Mouse (Mus musculus): ENCODE measurements around the gene Trmt5. TPM values are rescaled to one million over a fixed set of nuclear protein-coding genes. Genes with fewer than 3 reads are reported as not detected.

Gene Trmt5
- 2.1 and 2.3 TPM in 2 replicates for polyA plus RNA-seq (2012; rRNA removed)

DNA sequence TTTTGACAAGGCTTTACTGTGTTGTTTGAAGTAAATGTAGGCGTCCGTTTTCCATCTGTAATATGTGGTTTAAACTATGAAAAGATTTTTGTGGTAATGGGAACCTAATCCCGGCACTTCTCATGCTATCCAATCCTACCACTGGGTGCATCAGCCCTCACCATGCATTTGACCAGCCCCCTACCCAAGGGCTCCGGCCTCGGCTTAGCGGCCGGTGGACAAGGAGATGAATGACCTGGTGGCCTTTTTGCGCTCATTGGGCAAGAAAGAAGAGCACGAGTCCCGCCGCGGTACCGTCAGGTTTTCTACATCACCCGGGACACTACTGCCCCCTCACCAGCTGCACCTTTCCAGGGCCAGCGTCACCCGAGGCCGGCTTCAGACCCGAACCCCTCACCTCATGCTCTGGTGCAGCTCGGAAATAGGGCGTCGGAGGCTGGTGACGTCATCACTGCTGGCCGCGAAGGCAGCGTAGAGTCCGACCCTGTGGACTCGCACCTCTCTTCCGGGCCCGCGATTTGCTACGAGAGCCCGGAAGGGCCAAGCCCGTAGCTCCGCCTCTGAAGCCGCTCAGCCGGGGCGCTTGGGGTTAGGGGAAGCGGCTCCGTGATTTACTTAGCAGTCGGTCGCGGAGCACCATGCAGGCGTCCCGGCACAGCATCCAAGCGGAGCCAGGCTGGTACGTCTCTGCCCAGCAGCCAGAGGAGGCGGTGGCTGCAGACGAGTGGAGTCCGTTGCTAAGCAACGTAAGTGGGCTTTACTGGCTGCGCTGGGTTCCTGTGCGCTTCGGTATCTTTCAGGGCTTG, at the start of gene Trmt5, which contains the start of gene Slc38a6:
Trmt5 (minus strand) TSS at position 424 of the 806 bp plus-strand sequence.
Slc38a6 (plus strand) TSS at position 493 of the 806 bp plus-strand sequence.
- H3K36me3 ChIP-seq (ENCODE audit: control insufficient read depth, insufficient read depth, low read length) = peaks cover 2% of the 10 kb centered on the region; the same call in 1 of the 2 replicates
- under 1% methylated on average over 53 of the region's 53 CpGs for WGBS
- TF ChIP-seq CTCF (IDR thresholded peaks at IDR 0.05; ENCODE audit: extremely low read depth, insufficient read depth, insufficient read length, insufficient replicate concordance) (no peak), POLR2A (IDR thresholded peaks at IDR 0.05; ENCODE audit: low read depth, low read length) (peak; percentile 24)
- peak within 1 kb of the TSS; percentile 89 for H3K4me3 ChIP-seq (ENCODE audit: extremely low read depth, insufficient read depth, insufficient read length)
- no peaks in the 10 kb centered on the region for H3K4me1 ChIP-seq (ENCODE audit: control insufficient read depth, insufficient read depth, insufficient read length)
- no peaks in the 10 kb centered on the region for H3K27me3 ChIP-seq (ENCODE audit: control insufficient read depth, insufficient read depth, low read length)
- peak; percentile 82 to 91 for DNase-seq (ENCODE audit: low read depth in 1 of 2, low spot score in 2 of 2)
- H3K27ac ChIP-seq (ENCODE audit: insufficient read depth, low read length) = peak within 1 kb of the TSS; percentile 51

DNA sequence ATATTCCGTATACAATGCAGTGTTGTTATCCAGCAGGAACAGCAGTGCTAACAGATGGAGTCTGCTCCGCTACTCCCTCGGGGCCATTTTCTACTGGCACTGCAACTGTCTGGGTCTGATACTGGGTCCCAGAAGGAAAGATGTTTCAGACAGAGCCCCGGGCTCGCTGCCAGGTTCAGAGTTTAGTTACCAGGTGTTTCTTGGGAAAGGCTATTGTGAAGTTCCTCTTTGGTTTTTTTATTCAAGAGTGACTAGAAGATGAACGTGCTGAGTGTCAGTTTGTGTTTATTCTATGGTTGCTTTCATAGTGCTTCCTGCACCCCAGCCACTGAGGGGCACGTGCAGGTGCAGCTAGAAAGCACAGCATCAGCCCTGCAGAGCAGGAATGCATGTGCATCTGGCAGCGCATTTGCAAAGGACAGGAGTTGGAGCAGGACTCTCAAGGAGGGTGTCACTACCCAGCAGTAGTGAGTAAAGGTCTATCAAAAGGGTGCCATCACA, 47.6 kb upstream of the Trmt5 start:
- H3K4me1 ChIP-seq (ENCODE audit: control insufficient read depth, insufficient read depth, insufficient read length) = no peaks in the 10 kb centered on the region
- H3K4me3 ChIP-seq (ENCODE audit: extremely low read depth, insufficient read depth, insufficient read length) = no peak overlapping the region
- DNase-seq (ENCODE audit: low read depth in 1 of 2, low spot score in 2 of 2) = no peak
- WGBS = 38% methylated on average over 8 of the region's 8 CpGs
- TF ChIP-seq CTCF (IDR thresholded peaks at IDR 0.05; ENCODE audit: extremely low read depth, insufficient read depth, insufficient read length, insufficient replicate concordance) = no peak
- no peak for TF ChIP-seq POLR2A (IDR thresholded peaks at IDR 0.05; ENCODE audit: low read depth, low read length)
- no peaks in the 10 kb centered on the region; the same call in 1 of the 2 replicates for H3K36me3 ChIP-seq (ENCODE audit: control insufficient read depth, insufficient read depth, low read length)
- H3K27ac ChIP-seq (ENCODE audit: insufficient read depth, low read length) = no peak overlapping the region
- H3K27me3 ChIP-seq (ENCODE audit: control insufficient read depth, insufficient read depth, low read length) = no peaks in the 10 kb centered on the region

DNA sequence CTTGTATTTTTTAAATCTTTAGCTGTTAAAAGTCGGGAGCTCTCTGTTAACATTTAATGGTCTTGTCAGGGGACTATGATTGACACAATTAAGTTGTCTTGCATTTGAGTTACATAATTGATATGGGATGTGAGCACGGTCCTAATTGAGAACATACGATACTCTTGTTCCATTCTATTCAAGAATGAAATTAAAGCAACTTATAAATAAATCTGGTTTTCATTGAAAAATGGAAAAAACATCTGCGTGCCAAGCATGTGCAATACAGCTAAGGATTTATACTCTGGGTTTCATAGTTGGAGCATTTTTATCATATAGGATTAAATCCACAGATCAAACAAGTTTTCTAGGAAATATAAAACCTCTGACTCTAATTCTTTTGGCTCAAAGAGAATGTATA, 46.2 kb upstream of the Trmt5 start:
- Histone ChIP-seq H3K27ac (ENCODE audit: insufficient read depth, low read length) (no peak overlapping the region), H3K27me3 (ENCODE audit: control insufficient read depth, insufficient read depth, low read length) (no peaks in the 10 kb centered on the region), H3K4me3 (ENCODE audit: extremely low read depth, insufficient read depth, insufficient read length) (no peak overlapping the region), H3K4me1 (ENCODE audit: control insufficient read depth, insufficient read depth, insufficient read length) (no peaks in the 10 kb centered on the region), H3K36me3 (ENCODE audit: control insufficient read depth, insufficient read depth, low read length) (no peaks in the 10 kb centered on the region; the same call in 1 of the 2 replicates)
- TF ChIP-seq CTCF (IDR thresholded peaks at IDR 0.05; ENCODE audit: extremely low read depth, insufficient read depth, insufficient read length, insufficient replicate concordance) (no peak), POLR2A (IDR thresholded peaks at IDR 0.05; ENCODE audit: low read depth, low read length) (no peak)
- 84% methylated on average over 4 of the region's 4 CpGs for WGBS
- DNase-seq (ENCODE audit: low read depth in 1 of 2, low spot score in 2 of 2) = no peak

- DNase-seq (ENCODE audit: low read depth in 1 of 2, low spot score in 2 of 2) = no peak
- 86% methylated on average over 7 of the region's 7 CpGs for WGBS
- H3K27me3 ChIP-seq (ENCODE audit: control insufficient read depth, insufficient read depth, low read length) = no peaks in the 10 kb centered on the region
- H3K4me3 ChIP-seq (ENCODE audit: extremely low read depth, insufficient read depth, insufficient read length) = no peak overlapping the region
- no peak overlapping the region for H3K27ac ChIP-seq (ENCODE audit: insufficient read depth, low read length)
- no peak for TF ChIP-seq POLR2A (IDR thresholded peaks at IDR 0.05; ENCODE audit: low read depth, low read length)
- no peak for TF ChIP-seq CTCF (IDR thresholded peaks at IDR 0.05; ENCODE audit: extremely low read depth, insufficient read depth, insufficient read length, insufficient replicate concordance)
- H3K36me3 ChIP-seq (ENCODE audit: control insufficient read depth, insufficient read depth, low read length) = no peaks in the 10 kb centered on the region
- H3K4me1 ChIP-seq (ENCODE audit: control insufficient read depth, insufficient read depth, insufficient read length) = no peaks in the 10 kb centered on the region
Observed at GRCm38 (mm10) chr12:73330236-73330635, 43.7 kb upstream of the Trmt5 start.

- no peaks in the 10 kb centered on the region for H3K27me3 ChIP-seq (ENCODE audit: control insufficient read depth, insufficient read depth, low read length)
- 80% methylated on average over 4 of the region's 4 CpGs for WGBS
- DNase-seq (ENCODE audit: low read depth in 1 of 2, low spot score in 2 of 2) = no peak
- no peak overlapping the region for H3K4me3 ChIP-seq (ENCODE audit: extremely low read depth, insufficient read depth, insufficient read length)
- H3K4me1 ChIP-seq (ENCODE audit: control insufficient read depth, insufficient read depth, insufficient read length) = no peaks in the 10 kb centered on the region
- H3K27ac ChIP-seq (ENCODE audit: insufficient read depth, low read length) = no peak overlapping the region
- TF ChIP-seq CTCF (IDR thresholded peaks at IDR 0.05; ENCODE audit: extremely low read depth, insufficient read depth, insufficient read length, insufficient replicate concordance) (no peak), POLR2A (IDR thresholded peaks at IDR 0.05; ENCODE audit: low read depth, low read length) (no peak)
- no peaks in the 10 kb centered on the region for H3K36me3 ChIP-seq (ENCODE audit: control insufficient read depth, insufficient read depth, low read length)
Observed at GRCm38 (mm10) chr12:73328448-73329167, 42.1 kb upstream of the Trmt5 start.

DNA sequence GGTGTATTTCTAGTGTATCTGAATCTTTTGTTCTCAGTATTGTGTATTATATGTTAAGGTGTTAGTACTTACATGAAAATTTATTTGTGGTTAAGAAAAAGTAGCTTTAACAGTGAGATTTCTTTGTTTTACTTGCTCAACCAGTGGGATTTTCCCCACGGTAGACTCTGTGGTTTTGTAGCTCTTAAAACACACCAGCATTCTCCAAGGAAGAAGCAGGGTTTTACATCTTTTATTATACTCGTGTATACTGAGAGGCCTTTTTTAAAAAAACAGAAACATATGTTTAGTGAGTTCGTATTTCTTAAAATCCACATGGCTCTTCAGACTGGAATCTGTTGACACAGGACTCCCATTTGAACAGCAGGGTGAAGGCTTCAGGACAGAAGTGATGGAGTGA, 40.9 kb upstream of the Trmt5 start:
- H3K4me3 ChIP-seq (ENCODE audit: extremely low read depth, insufficient read depth, insufficient read length) = no peak overlapping the region
- no peak overlapping the region for H3K27ac ChIP-seq (ENCODE audit: insufficient read depth, low read length)
- no peaks in the 10 kb centered on the region for H3K4me1 ChIP-seq (ENCODE audit: control insufficient read depth, insufficient read depth, insufficient read length)
- no peak for TF ChIP-seq CTCF (IDR thresholded peaks at IDR 0.05; ENCODE audit: extremely low read depth, insufficient read depth, insufficient read length, insufficient replicate concordance)
- no peak for TF ChIP-seq POLR2A (IDR thresholded peaks at IDR 0.05; ENCODE audit: low read depth, low read length)
- no peaks in the 10 kb centered on the region for H3K27me3 ChIP-seq (ENCODE audit: control insufficient read depth, insufficient read depth, low read length)
- no peaks in the 10 kb centered on the region for H3K36me3 ChIP-seq (ENCODE audit: control insufficient read depth, insufficient read depth, low read length)
- no peak for DNase-seq (ENCODE audit: low read depth in 1 of 2, low spot score in 2 of 2)
- WGBS = 68% methylated on average over 3 of the region's 3 CpGs

All from spleen, adult 2 months (tissue).